In the genomic region with DNA sequence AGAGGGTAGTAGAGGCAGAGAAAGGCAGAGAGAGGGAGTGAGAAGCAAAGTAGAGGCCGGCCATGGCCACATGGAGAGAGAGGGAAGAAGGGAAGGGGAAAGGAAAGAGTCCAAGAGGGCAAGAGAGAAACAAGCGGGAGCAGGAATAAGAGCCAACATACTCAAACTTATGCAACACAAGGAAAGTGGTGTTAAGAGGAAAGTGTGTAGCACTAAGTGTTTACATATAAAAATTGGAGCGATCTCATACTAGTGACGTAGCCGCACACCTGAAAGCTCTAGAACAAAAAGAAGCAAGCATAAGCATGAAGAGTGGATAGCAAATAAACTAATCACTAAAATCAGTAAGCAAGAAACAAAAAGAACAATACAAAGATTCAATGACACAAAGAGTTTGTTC, we compare ENCODE assay signal across 17 mouse cellular contexts.
"Had no signal": no experiment of that assay in that cellular context is flagged by ENCODE, and none has a peak within 500 bp of the region (broad histone marks: within the 10 kb centered on the region; RNA-seq: fewer than 3 reads in every experiment).

No protein-coding gene starts in this region.

- DNase-seq: liver; liver, embryonic 13.5 days; liver, postnatal 0 days; right cerebral cortex, postnatal 14 days; thymus, adult 2 months; thymus, postnatal 25 days; thymus, postnatal 4 days had no signal

- H3K27me3 ChIP-seq: liver, embryonic 13.5 days; liver, embryonic 15.5 days; lung, embryonic 15.5 days; megakaryocyte, embryonic 14.5 days; midbrain, embryonic 13.5 days; midbrain, embryonic 15.5 days; neural tube, embryonic 12.5 days; stomach, embryonic 15.5 days had no signal

- H3K27ac ChIP-seq: liver, embryonic 13.5 days; liver, embryonic 15.5 days; lung, embryonic 15.5 days; macrophage; midbrain, embryonic 13.5 days; midbrain, embryonic 15.5 days; neural tube, embryonic 12.5 days; stomach, embryonic 15.5 days; stomach, postnatal 0 days had no signal

- H3K4me2 ChIP-seq: liver, embryonic 13.5 days; liver, embryonic 15.5 days; lung, embryonic 15.5 days; midbrain, embryonic 11.5 days; midbrain, embryonic 13.5 days; midbrain, embryonic 15.5 days; neural tube, embryonic 12.5 days; stomach, embryonic 15.5 days had no signal

- H3K4me1 ChIP-seq: liver, embryonic 15.5 days; midbrain, embryonic 13.5 days; midbrain, embryonic 15.5 days had no signal

- H3K36me3 ChIP-seq: liver, embryonic 13.5 days; liver, embryonic 15.5 days; lung, embryonic 15.5 days; midbrain, embryonic 13.5 days; midbrain, embryonic 15.5 days; neural tube, embryonic 12.5 days; stomach, embryonic 15.5 days had no signal

- H3K9ac ChIP-seq: liver, embryonic 13.5 days; liver, embryonic 15.5 days; liver, postnatal 0 days; lung, embryonic 15.5 days; midbrain, embryonic 13.5 days; midbrain, embryonic 15.5 days; neural tube, embryonic 12.5 days; stomach, embryonic 15.5 days had no signal

- ATAC-seq: liver, postnatal 0 days; midbrain, embryonic 13.5 days; midbrain, embryonic 15.5 days had no signal

- H3K4me3 ChIP-seq: liver, embryonic 13.5 days; liver, embryonic 15.5 days; lung, embryonic 15.5 days; megakaryocyte, embryonic 14.5 days; midbrain, embryonic 13.5 days; midbrain, embryonic 15.5 days; neural tube, embryonic 12.5 days; stomach, embryonic 15.5 days had no signal

- H3K9me3 ChIP-seq: liver, embryonic 13.5 days; liver, embryonic 15.5 days; lung, embryonic 15.5 days; megakaryocyte, embryonic 14.5 days; midbrain, embryonic 13.5 days; midbrain, embryonic 15.5 days; neural tube, embryonic 12.5 days; stomach, embryonic 15.5 days had no signal
